Comparison of ENCODE assay signal across 11 mouse cellular contexts in the genomic region with DNA sequence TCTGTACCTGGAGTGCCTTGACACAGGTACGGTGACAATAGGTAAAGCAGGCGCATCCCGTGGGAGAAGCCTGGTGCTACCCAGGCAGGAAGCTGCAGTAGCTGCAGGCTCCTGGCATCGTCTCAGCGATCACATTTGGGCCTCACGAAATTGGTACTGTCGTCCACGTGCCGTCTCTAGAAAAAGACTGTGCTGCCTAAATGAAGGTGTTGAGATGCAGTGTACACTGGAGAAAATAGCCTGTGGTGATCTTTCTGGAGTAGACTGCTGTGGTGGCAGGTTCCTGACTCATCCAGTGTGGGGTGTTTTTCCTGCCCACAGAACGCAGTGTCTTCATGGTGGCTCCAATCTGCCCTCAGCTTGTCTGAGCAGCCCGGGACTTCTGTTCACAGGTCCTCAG. TPM values are rescaled to one million over a fixed set of nuclear protein-coding genes. Genes with fewer than 3 reads are reported as not detected.
A peak's percentile ranks its signal among the peaks of the same experiment; 100 is the strongest.
DNase-seq lines count a peak whose midpoint lies in the region; ATAC-seq and TF ChIP-seq lines count a peak whose summit lies in the region.
"Had no signal": no experiment of that assay in that cellular context is flagged by ENCODE, and none has a peak within 500 bp of the region (broad histone marks: within the 10 kb centered on the region; RNA-seq: fewer than 3 reads in every experiment).

No protein-coding gene starts in this region.

- TF ChIP-seq EP300 in stomach, postnatal 0 days (optimal IDR thresholded peaks at IDR 0.05), result no peak

- no peak for TF ChIP-seq CTCF in layer of hippocampus, adult 2 months (conservative IDR thresholded peaks at IDR 0.05)
- TF ChIP-seq CTCF in stomach, postnatal 0 days (IDR thresholded peaks at IDR 0.05; ENCODE audit: low read depth), result no peak
- TF ChIP-seq CTCF in thymus, adult 2 months (IDR thresholded peaks at IDR 0.05; ENCODE audit: borderline replicate concordance, control insufficient read depth, extremely low read depth, insufficient read depth, low read length, poor library complexity), result no peak

- H3K4me2 ChIP-seq in stomach, embryonic 14.5 days (replicated peaks; ENCODE audit: low read depth, low read length), result no peak overlapping the region
- no peak overlapping the region for H3K4me2 ChIP-seq in stomach, postnatal 0 days (replicated peaks; ENCODE audit: low read depth)
- H3K4me2 ChIP-seq in embryonic facial prominence, embryonic 15.5 days (replicated peaks), result no peak overlapping the region
- H3K4me2 ChIP-seq: hindbrain, embryonic 12.5 days had no signal

- peak overlapping the region; percentile 88 for H3K27ac ChIP-seq in layer of hippocampus, adult 2 months
- H3K27ac ChIP-seq in stomach, embryonic 14.5 days (ENCODE audit: low read length), result no peak overlapping the region
- H3K27ac ChIP-seq in stomach, postnatal 0 days (replicated peaks), result no peak overlapping the region
- peak overlapping the region; percentile 77 for H3K27ac ChIP-seq in embryonic facial prominence, embryonic 15.5 days (replicated peaks)
- H3K27ac ChIP-seq in thymus, adult 2 months (ENCODE audit: control insufficient read depth, insufficient read depth, low read length), result no peak overlapping the region

- 0 out of 2 replicates have a peak overlapping the region, but pooled peaks have one; percentile 8 for H3K9ac ChIP-seq in stomach, embryonic 14.5 days (replicated peaks; ENCODE audit: low read depth, low read length)
- H3K9ac ChIP-seq in stomach, postnatal 0 days (ENCODE audit: low read length), result no peak overlapping the region
- H3K9ac ChIP-seq in embryonic facial prominence, embryonic 15.5 days, result no peak overlapping the region
- H3K9ac ChIP-seq: hindbrain, embryonic 12.5 days had no signal

- no peaks in the 10 kb centered on the region for H3K9me3 ChIP-seq in stomach, embryonic 14.5 days (ENCODE audit: control insufficient read depth, low read depth, low read length)
- H3K9me3 ChIP-seq in stomach, postnatal 0 days (ENCODE audit: control insufficient read depth, low read length), result no peaks in the 10 kb centered on the region
- H3K9me3 ChIP-seq in embryonic facial prominence, embryonic 15.5 days (replicated peaks), result no peaks in the 10 kb centered on the region
- H3K9me3 ChIP-seq: hindbrain, embryonic 12.5 days had no signal

- 85% methylated on average over 11 of the region's 11 CpGs for WGBS in stomach, embryonic 14.5 days
- 90% methylated on average over 11 of the region's 11 CpGs for WGBS in stomach, postnatal 0 days
- 84% methylated on average over 11 of the region's 11 CpGs for WGBS in embryonic facial prominence, embryonic 15.5 days
- 92% methylated on average over 11 of the region's 11 CpGs for WGBS in thymus, adult 2 months

- no peak for DNase-seq in layer of hippocampus, adult 2 months (ENCODE audit: low spot score in 2 of 2)
- DNase-seq in layer of hippocampus, postnatal 10 days (ENCODE audit: low spot score in 2 of 2), result no peak
- no peak for DNase-seq in stomach, postnatal 0 days (ENCODE audit: low spot score)
- DNase-seq in natural killer cell, adult 2 months (ENCODE audit: low spot score in 2 of 2), result no peak
- no peak for DNase-seq in thymus, adult 2 months
- DNase-seq: cerebellum, postnatal 10 days; forebrain, postnatal 0 days; kidney, adult 2 months had no signal

- no peak for TF ChIP-seq POLR2A in thymus, adult 2 months (IDR thresholded peaks at IDR 0.05; ENCODE audit: control insufficient read depth, extremely low read depth, insufficient read depth, low read length, poor library complexity)

- ATAC-seq in stomach, embryonic 14.5 days (ENCODE audit: insufficient number of reproducible peaks, insufficient read depth, low FRiP score, low read depth), result no peak
- ATAC-seq in stomach, postnatal 0 days (ENCODE audit: low FRiP score, low TSS enrichment), result no peak
- ATAC-seq in embryonic facial prominence, embryonic 15.5 days (ENCODE audit: insufficient number of reproducible peaks, low FRiP score, low TSS enrichment, low read depth), result no peak
- ATAC-seq: forebrain, postnatal 0 days had no signal

- H3K4me3 ChIP-seq in layer of hippocampus, adult 2 months, result no peak overlapping the region
- no peak overlapping the region for H3K4me3 ChIP-seq in stomach, embryonic 14.5 days (ENCODE audit: low read depth, low read length)
- no peak overlapping the region for H3K4me3 ChIP-seq in stomach, postnatal 0 days (ENCODE audit: low read depth, low read length)
- no peak overlapping the region for H3K4me3 ChIP-seq in embryonic facial prominence, embryonic 15.5 days (replicated peaks)
- H3K4me3 ChIP-seq in thymus, adult 2 months (ENCODE audit: control insufficient read depth, insufficient read depth, low read length), result no peak overlapping the region
- H3K4me3 ChIP-seq: hindbrain, embryonic 12.5 days had no signal

- peaks cover 29% of the 10 kb centered on the region for H3K36me3 ChIP-seq in stomach, embryonic 14.5 days (ENCODE audit: control insufficient read depth, insufficient read depth, low read length)
- H3K36me3 ChIP-seq in stomach, postnatal 0 days (ENCODE audit: control insufficient read depth, insufficient read depth, low read length), result peaks cover 14% of the 10 kb centered on the region; the same call in 1 of the 2 replicates
- peaks cover 29% of the 10 kb centered on the region for H3K36me3 ChIP-seq in embryonic facial prominence, embryonic 15.5 days
- no peaks in the 10 kb centered on the region for H3K36me3 ChIP-seq in thymus, adult 2 months (ENCODE audit: control insufficient read depth, insufficient read depth, low read length)

- no peaks in the 10 kb centered on the region for H3K27me3 ChIP-seq in stomach, embryonic 14.5 days (ENCODE audit: control insufficient read depth, insufficient read depth, low read length)
- no peaks in the 10 kb centered on the region for H3K27me3 ChIP-seq in stomach, postnatal 0 days (ENCODE audit: control insufficient read depth, insufficient read depth, low read length)
- H3K27me3 ChIP-seq in embryonic facial prominence, embryonic 15.5 days, result no peaks in the 10 kb centered on the region
- H3K27me3 ChIP-seq in thymus, adult 2 months (ENCODE audit: control insufficient read depth, insufficient read depth, low read length), result no peaks in the 10 kb centered on the region
- H3K27me3 ChIP-seq: hindbrain, embryonic 12.5 days had no signal

- H3K4me1 ChIP-seq in stomach, embryonic 14.5 days (ENCODE audit: control insufficient read depth, insufficient read depth, low read length), result peaks cover 29% of the 10 kb centered on the region
- H3K4me1 ChIP-seq in stomach, postnatal 0 days (replicated peaks; ENCODE audit: control insufficient read depth, insufficient read depth), result peaks cover 7% of the 10 kb centered on the region; the same call in 1 of the 2 replicates
- H3K4me1 ChIP-seq in embryonic facial prominence, embryonic 15.5 days, result peaks cover 64% of the 10 kb centered on the region
- H3K4me1 ChIP-seq in thymus, adult 2 months (replicated peaks; ENCODE audit: control insufficient read depth, insufficient read depth, low read length), result peaks cover 19% of the 10 kb centered on the region

RNA-seq across cellular contexts. Expression of a gene that starts 34.8 kb away (rescaled TPM):
- 100 to 1,000 TPM; 226 to 239 TPM for total RNA-seq in layer of hippocampus, adult 2 months (2021)
- 100 to 1,000 TPM; 151 to 152 TPM for total RNA-seq in layer of hippocampus, postnatal 10 days (2021)
- 41.1 and 42.7 TPM in 2 replicates for polyA plus RNA-seq in stomach, embryonic 14.5 days (2014; fragmentation: Nextera tagmentation; extraction: Ambion mirVana)
- 28.4 and 30.5 TPM in 2 replicates for polyA plus RNA-seq in stomach, postnatal 0 days (2015; fragmentation: Nextera tagmentation; extraction: Ambion mirVana)
- 61.4 and 69.3 TPM in 2 replicates for polyA plus RNA-seq in embryonic facial prominence, embryonic 15.5 days (2015; fragmentation: Nextera tagmentation; extraction: Ambion mirVana)
- polyA plus RNA-seq in thymus, adult 2 months (2012; rRNA removed), result 75.6 and 84.8 TPM in 2 replicates

Comparison
In these comparisons a context has a peak if more than half of its experiments do, and no peak if none do; other contexts are left out.
1. H3K27ac ChIP-seq: peak in layer of hippocampus, adult 2 months (single experiment) and embryonic facial prominence, embryonic 15.5 days (single experiment); none in stomach, embryonic 14.5 days (single experiment), stomach, postnatal 0 days (single experiment) and thymus, adult 2 months (single experiment).